Mouse (Mus musculus) thymus, adult 2 months (tissue): ENCODE data around the gene Wdr44. TPM values are rescaled to one million over a fixed set of nuclear protein-coding genes. Genes with fewer than 3 reads are reported as not detected.
A peak's percentile ranks its signal among the peaks of the same experiment; 100 is the strongest.

Experiments used
- DNase-seq: peaks from one replicate; pipeline ENCODE4 v3.0.0; 2021
- H3K27ac ChIP-seq: fragments of 200-500 bp; 2 replicates; pipeline ENCODE4 v1.5.1; 2012; ENCODE audit warnings: low read length, control low read depth; ENCODE audit not compliant: control insufficient read depth, insufficient read depth
- H3K27me3 ChIP-seq: fragments of 200-500 bp; 2 replicates; pipeline ENCODE4 v1.6.1; 2012; ENCODE audit warnings: mild to moderate bottlenecking, low read length, moderate library complexity, mixed read lengths; ENCODE audit not compliant: control insufficient read depth, insufficient read depth
- H3K36me3 ChIP-seq: fragments of 200-500 bp; 2 replicates; pipeline ENCODE4 v1.6.1; 2012; ENCODE audit warnings: mild to moderate bottlenecking, low read length, moderate library complexity; ENCODE audit not compliant: control insufficient read depth, insufficient read depth
- H3K4me1 ChIP-seq: fragments of 200-500 bp; replicated peaks from 2 replicates; pipeline ENCODE4 v1.6.1; 2012; ENCODE audit warnings: low read length; ENCODE audit not compliant: control insufficient read depth, insufficient read depth
- H3K4me3 ChIP-seq: fragments of 200-500 bp; 2 replicates; pipeline ENCODE4 v1.5.1; 2012; ENCODE audit warnings: mild to moderate bottlenecking, low read length, control low read depth, moderate library complexity; ENCODE audit not compliant: control insufficient read depth, insufficient read depth
- CTCF ChIP-seq: fragments of 200-500 bp; IDR thresholded peaks from 2 replicates; pipeline ENCODE4 v1.5.1; 2012; ENCODE audit warnings: mild to moderate bottlenecking, control low read depth, low read length, moderate library complexity, borderline replicate concordance; ENCODE audit not compliant: control insufficient read depth, poor library complexity, insufficient read depth; ENCODE audit errors: extremely low read depth
- POLR2A ChIP-seq: fragments of 200-500 bp; IDR thresholded peaks from 2 replicates; pipeline ENCODE4 v1.6.1; 2012; ENCODE audit warnings: mild to moderate bottlenecking, low read length, control low read depth, moderate library complexity; ENCODE audit not compliant: control insufficient read depth, poor library complexity, insufficient read depth; ENCODE audit errors: extremely low read depth
- WGBS: fragments of 180-500 bp; shearing (Covaris S2); methylation state at CpG from one replicate; pipeline ENCODE4 v1.1.7; 2018; 5-methylcytosine and 5-hydroxymethylcytosine counted together
- polyA plus RNA-seq: library from polyadenylated mRNA; depleted of rRNA; stranded (reverse); fragments of >200 nt; gene quantifications from 2 replicates; pipeline ENCODE4 v1.2.3, GENCODE M21; 2012; rRNA removed

Gene Wdr44
- polyA plus RNA-seq, result 8.1 and 9.7 TPM in 2 replicates

- no peaks in the 10 kb centered on the region for H3K36me3 ChIP-seq
- H3K4me3 ChIP-seq, result peak within 1 kb of the TSS; percentile 64
- DNase-seq, result peak; percentile 93
- H3K4me1 ChIP-seq, result 0 out of 2 replicates have a peak, but pooled peaks cover 2% of the 10 kb centered on the region
- WGBS, result under 1% methylated on average over 51 of the region's 51 CpGs
- peak within 1 kb of the TSS; percentile 60 for H3K27ac ChIP-seq
- TF ChIP-seq POLR2A (no peak), CTCF (0 out of 2 replicates have a peak, but pooled peaks have one; percentile 45)
- no peaks in the 10 kb centered on the region for H3K27me3 ChIP-seq
These were observed at the start of gene Wdr44 for GRCm38 (mm10) chrX:23692722-23693442. Gene Wdr44, plus strand, starts transcription at chrX:23693051.

GRCm38 (mm10) chrX:23648371-23648770 lies 44.5 kb upstream of the Wdr44 start:
- Histone ChIP-seq H3K4me1 (no peaks in the 10 kb centered on the region), H3K36me3 (no peaks in the 10 kb centered on the region), H3K27ac (no peak overlapping the region), H3K4me3 (no peak overlapping the region), H3K27me3 (no peaks in the 10 kb centered on the region)
- WGBS, result 100% methylated on average over 1 of the region's 1 CpGs
- TF ChIP-seq CTCF, result no peak
- TF ChIP-seq POLR2A, result no peak
- DNase-seq, result no peak

DNA sequence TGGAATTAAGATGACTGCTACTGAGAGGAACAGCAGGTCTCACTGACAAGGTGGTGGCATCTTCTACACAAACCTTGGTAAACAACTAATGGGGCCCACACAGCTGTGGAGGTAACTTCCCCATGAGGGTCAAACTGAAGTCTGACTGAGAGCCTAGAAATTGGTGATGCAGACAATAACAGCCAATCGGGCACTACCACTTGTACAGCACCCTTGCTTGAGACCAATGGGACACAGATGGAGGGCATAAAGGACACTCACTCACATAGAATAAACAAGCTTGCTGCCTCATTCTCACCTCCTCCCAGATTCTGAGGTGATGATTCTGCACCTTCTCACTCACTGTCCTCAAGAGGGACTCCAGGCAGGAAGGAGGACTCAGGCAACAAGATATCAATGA lies 30.6 kb upstream of the Wdr44 start:
- Histone ChIP-seq H3K27me3 (no peaks in the 10 kb centered on the region), H3K4me3 (no peak overlapping the region), H3K36me3 (no peaks in the 10 kb centered on the region), H3K4me1 (no peaks in the 10 kb centered on the region), H3K27ac (no peak overlapping the region)
- DNase-seq, result no peak
- no peak for TF ChIP-seq POLR2A
- TF ChIP-seq CTCF, result no peak
- WGBS, result 80% methylated on average over 1 of the region's 1 CpGs

GRCm38 (mm10) chrX:23673193-23673592 lies 19.7 kb upstream of the Wdr44 start:
- H3K4me1 ChIP-seq, result peaks cover 2% of the 10 kb centered on the region; the same call in 1 of the 2 replicates
- TF ChIP-seq POLR2A (no peak), CTCF (no peak)
- DNase-seq, result no peak
- WGBS, result 12% methylated on average over 2 of the region's 2 CpGs
- H3K27me3 ChIP-seq, result no peaks in the 10 kb centered on the region
- no peak overlapping the region for H3K27ac ChIP-seq
- no peak overlapping the region for H3K4me3 ChIP-seq
- no peaks in the 10 kb centered on the region for H3K36me3 ChIP-seq

DNA sequence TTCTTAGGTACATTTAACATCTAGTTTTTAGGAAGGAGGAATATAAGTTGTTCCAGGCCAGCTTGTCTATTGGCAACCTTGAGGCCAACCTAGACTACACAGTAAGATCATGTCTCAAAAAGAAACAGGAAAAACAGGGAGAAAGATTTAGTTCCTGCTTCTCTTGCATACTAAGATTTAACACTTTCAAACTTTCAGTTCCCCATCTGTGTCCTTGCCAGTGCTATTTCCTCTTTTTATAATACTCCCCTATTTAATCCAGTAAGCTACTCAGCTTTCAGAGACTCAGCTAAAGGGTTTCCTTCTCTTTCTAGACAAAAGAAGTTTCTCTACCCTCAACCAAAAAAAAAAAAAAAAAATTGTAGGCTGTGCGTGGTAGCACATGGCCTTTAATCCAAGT lies 17.4 kb upstream of the Wdr44 start:
- TF ChIP-seq CTCF (no peak), POLR2A (no peak)
- no peak for DNase-seq
- H3K36me3 ChIP-seq, result no peaks in the 10 kb centered on the region
- peaks cover 2% of the 10 kb centered on the region; the same call in 1 of the 2 replicates for H3K4me1 ChIP-seq
- no peak overlapping the region for H3K4me3 ChIP-seq
- no peak overlapping the region for H3K27ac ChIP-seq
- 38% methylated on average over 1 of the region's 1 CpGs for WGBS
- no peaks in the 10 kb centered on the region for H3K27me3 ChIP-seq

- Histone ChIP-seq H3K27me3 (no peaks in the 10 kb centered on the region), H3K36me3 (no peaks in the 10 kb centered on the region), H3K27ac (no peak overlapping the region), H3K4me1 (peaks cover 2% of the 10 kb centered on the region; the same call in 1 of the 2 replicates), H3K4me3 (no peak overlapping the region)
- DNase-seq, result no peak
- no peak for TF ChIP-seq POLR2A
- TF ChIP-seq CTCF, result no peak
- 80% methylated on average over 2 of the region's 2 CpGs for WGBS
These were observed 16.3 kb upstream of the Wdr44 start for GRCm38 (mm10) chrX:23676583-23676982.
